Mouse (Mus musculus) heart, adult 2 months (tissue): ENCODE measurements around the gene Nmur1.

Experiments
- CTCF ChIP-seq: fragments of 200-600 bp; IDR thresholded peaks from 2 replicates; pipeline ENCODE4 v1.8.1; 2022; ENCODE audit warnings: antibody characterized with exemption, mild to moderate bottlenecking, moderate library complexity
- EP300 ChIP-seq: fragments of 200-500 bp; IDR thresholded peaks from 2 replicates; pipeline ENCODE4 v1.6.1; 2011; ENCODE audit warnings: low read depth, low read length, control low read depth; ENCODE audit not compliant: insufficient read depth
- POLR2A ChIP-seq: fragments of 200-500 bp; IDR thresholded peaks from 2 replicates; pipeline ENCODE4 v1.6.1; 2011; ENCODE audit warnings: mild to moderate bottlenecking, low read depth, low read length, control low read depth; ENCODE audit not compliant: insufficient read depth

- no peak for TF ChIP-seq CTCF
- TF ChIP-seq EP300 = no peak
- no peak for TF ChIP-seq POLR2A
Measured at GRCm38 (mm10) chr1:86406914-86407313, 19.1 kb downstream of the Nmur1 start.
